Mouse (Mus musculus): ENCODE results near the gene Nckap5. TPM values are rescaled to one million over a fixed set of nuclear protein-coding genes. Genes with fewer than 3 reads are reported as not detected.

Gene Nckap5
- polyA plus RNA-seq, 1 experiment from 2014 or later, result 10.9 TPM

GRCm38 (mm10) chr1:125911337-125911900 lies 919.2 kb downstream of the Nckap5 start:
- under 1% methylated on average over 35 of the region's 35 CpGs for WGBS
- H3K4me2 ChIP-seq (ENCODE audit: low read length), result peak overlapping the region; percentile 81
- peak; percentile 66 for ATAC-seq

GRCm38 (mm10) chr1:125910871-125911265 lies 919.7 kb downstream of the Nckap5 start:
- whole genome bisulfite sequencing, result under 1% methylated on average over 9 of the region's 9 CpGs
- Histone ChIP-seq H3K27ac (ENCODE audit: low read length) (no peak overlapping the region), H3K36me3 (ENCODE audit: control insufficient read depth, insufficient read depth, low read length) (no peaks in the 10 kb centered on the region)

More at GRCm38 (mm10) chr1:125911337-125911900, 919.2 kb downstream of the Nckap5 start:
- H3K27me3 ChIP-seq (ENCODE audit: control insufficient read depth, insufficient read depth, low read depth, low read length), result 0 out of 2 replicates have a peak, but pooled peaks cover 7% of the 10 kb centered on the region
- H3K9me3 ChIP-seq (replicated peaks; ENCODE audit: control insufficient read depth, low read length, poor library complexity, severe bottlenecking), result no peaks in the 10 kb centered on the region
- H3K4me1 ChIP-seq (ENCODE audit: control insufficient read depth, insufficient read depth, low read length), result peaks cover 18% of the 10 kb centered on the region
- H3K9ac ChIP-seq (ENCODE audit: low read depth, low read length), result peak overlapping the region; percentile 75
- peak overlapping the region; percentile 64 for H3K4me3 ChIP-seq (ENCODE audit: low read depth, low read length)
- no peaks in the 10 kb centered on the region for H3K36me3 ChIP-seq (ENCODE audit: control insufficient read depth, insufficient read depth, low read length)
- peak overlapping the region; percentile 44 for H3K27ac ChIP-seq (ENCODE audit: low read length)

GRCm38 (mm10) chr1:125910211-125910870 lies 920.3 kb downstream of the Nckap5 start:
- peak; percentile 54 for ATAC-seq
- H3K9ac ChIP-seq (ENCODE audit: low read depth, low read length), result peak overlapping the region; percentile 75
- peak overlapping the region; percentile 81 for H3K4me2 ChIP-seq (ENCODE audit: low read length)

More at GRCm38 (mm10) chr1:125910871-125911265, 919.7 kb downstream of the Nckap5 start:
- no peaks in the 10 kb centered on the region for H3K9me3 ChIP-seq (replicated peaks; ENCODE audit: control insufficient read depth, low read length, poor library complexity, severe bottlenecking)
- H3K4me2 ChIP-seq (ENCODE audit: low read length), result peak overlapping the region; percentile 81
- ATAC-seq, result peak; percentile 63
- peaks cover 18% of the 10 kb centered on the region for H3K4me1 ChIP-seq (ENCODE audit: control insufficient read depth, insufficient read depth, low read length)
- 0 out of 2 replicates have a peak, but pooled peaks cover 7% of the 10 kb centered on the region for H3K27me3 ChIP-seq (ENCODE audit: control insufficient read depth, insufficient read depth, low read depth, low read length)
- H3K4me3 ChIP-seq (ENCODE audit: low read depth, low read length), result peak overlapping the region; percentile 64
- H3K9ac ChIP-seq (ENCODE audit: low read depth, low read length), result peak overlapping the region; percentile 75

GRCm38 (mm10) chr1:125893158-125893557 lies 937.4 kb downstream of the Nckap5 start:
- peaks cover 8% of the 10 kb centered on the region for H3K4me1 ChIP-seq (ENCODE audit: control insufficient read depth, insufficient read depth, low read length)
- no peaks in the 10 kb centered on the region for H3K36me3 ChIP-seq (ENCODE audit: control insufficient read depth, insufficient read depth, low read length)
- 19% methylated on average over 9 of the region's 9 CpGs for WGBS
- no peak overlapping the region for H3K4me2 ChIP-seq (ENCODE audit: low read length)
- no peaks in the 10 kb centered on the region for H3K9me3 ChIP-seq (replicated peaks; ENCODE audit: control insufficient read depth, low read length, poor library complexity, severe bottlenecking)
- peak overlapping the region; percentile 36; the same call in 1 of the 2 replicates for H3K9ac ChIP-seq (ENCODE audit: low read depth, low read length)
- H3K27me3 ChIP-seq (ENCODE audit: control insufficient read depth, insufficient read depth, low read depth, low read length), result no peaks in the 10 kb centered on the region
- peak overlapping the region; percentile 46; the same call in 1 of the 2 replicates for H3K27ac ChIP-seq (ENCODE audit: low read length)
- H3K4me3 ChIP-seq (ENCODE audit: low read depth, low read length), result no peak overlapping the region
- 0 out of 2 replicates have a peak, but pooled peaks have one; percentile 36 for ATAC-seq

More at GRCm38 (mm10) chr1:125910211-125910870, 920.3 kb downstream of the Nckap5 start:
- H3K4me1 ChIP-seq (ENCODE audit: control insufficient read depth, insufficient read depth, low read length), result peaks cover 18% of the 10 kb centered on the region
- H3K36me3 ChIP-seq (ENCODE audit: control insufficient read depth, insufficient read depth, low read length), result no peaks in the 10 kb centered on the region
- H3K27ac ChIP-seq (ENCODE audit: low read length), result 0 out of 2 replicates have a peak overlapping the region, but pooled peaks have one; percentile 28
- H3K4me3 ChIP-seq (ENCODE audit: low read depth, low read length), result peak overlapping the region; percentile 64
- 0 out of 2 replicates have a peak, but pooled peaks cover 7% of the 10 kb centered on the region for H3K27me3 ChIP-seq (ENCODE audit: control insufficient read depth, insufficient read depth, low read depth, low read length)
- whole genome bisulfite sequencing, result 14% methylated on average over 14 of the region's 14 CpGs
- no peaks in the 10 kb centered on the region for H3K9me3 ChIP-seq (replicated peaks; ENCODE audit: control insufficient read depth, low read length, poor library complexity, severe bottlenecking)

- Histone ChIP-seq H3K4me2 (ENCODE audit: low read length) (no peak overlapping the region), H3K27ac (ENCODE audit: low read length) (no peak overlapping the region), H3K36me3 (ENCODE audit: control insufficient read depth, insufficient read depth, low read length) (no peaks in the 10 kb centered on the region), H3K27me3 (ENCODE audit: control insufficient read depth, insufficient read depth, low read depth, low read length) (no peaks in the 10 kb centered on the region), H3K9me3 (replicated peaks; ENCODE audit: control insufficient read depth, low read length, poor library complexity, severe bottlenecking) (no peaks in the 10 kb centered on the region), H3K9ac (ENCODE audit: low read depth, low read length) (no peak overlapping the region), H3K4me3 (ENCODE audit: low read depth, low read length) (no peak overlapping the region), H3K4me1 (ENCODE audit: control insufficient read depth, insufficient read depth, low read length) (no peaks in the 10 kb centered on the region)
- ATAC-seq, result no peak
- WGBS, result 17% methylated on average over 7 of the region's 7 CpGs
Measured at GRCm38 (mm10) chr1:125870056-125870455, 960.5 kb downstream of the Nckap5 start.

Measured in midbrain, embryonic 16.5 days (tissue).